Mouse (Mus musculus) heart, embryonic 13.5 days (tissue): ENCODE results near the gene Zbtb7b. TPM values are rescaled to one million over a fixed set of nuclear protein-coding genes. Genes with fewer than 3 reads are reported as not detected.
"Not testable (repeated sequence)": the region's sequence is repeated elsewhere in the genome, so short reads cannot be mapped to it uniquely, and the experiment has no call there.

Experiments
- ATAC-seq: fragments of 200-750 bp; cut with Nextera tagmentation; 2 replicates; pipeline ENCODE4 v1.8.0; 2017; ENCODE audit warnings: moderate TSS enrichment; ENCODE audit not compliant: insufficient number of reproducible peaks, low FRiP score, low TSS enrichment; ENCODE audit errors: extremely low read depth
- H3K27ac ChIP-seq: fragments of 300-500 bp; sonication (generic); replicated peaks from 2 replicates; pipeline ENCODE4 v1.5.1; 2015; ENCODE audit warnings: moderate library complexity, mild to moderate bottlenecking, inconsistent platforms
- H3K27me3 ChIP-seq: fragments of 300-500 bp; sonication (generic); replicated peaks from 2 replicates; pipeline ENCODE4 v1.6.1; 2015; ENCODE audit warnings: mild to moderate bottlenecking, inconsistent platforms
- H3K36me3 ChIP-seq: fragments of 300-500 bp; sonication (generic); 2 replicates; pipeline ENCODE4 v1.6.1; 2015; ENCODE audit warnings: mild to moderate bottlenecking, inconsistent platforms
- H3K4me1 ChIP-seq: fragments of 300-500 bp; sonication (generic); 2 replicates; pipeline ENCODE4 v1.6.1; 2015; ENCODE audit warnings: inconsistent platforms
- H3K4me2 ChIP-seq: fragments of 300-500 bp; sonication (generic); 2 replicates; pipeline ENCODE4 v1.6.1; 2015; ENCODE audit warnings: inconsistent platforms, mild to moderate bottlenecking, moderate library complexity
- H3K4me3 ChIP-seq: fragments of 300-500 bp; sonication (generic); 2 replicates; pipeline ENCODE4 v1.5.1; 2015; ENCODE audit warnings: moderate library complexity, mild to moderate bottlenecking, inconsistent platforms
- H3K9ac ChIP-seq: fragments of 300-500 bp; sonication (generic); 2 replicates; pipeline ENCODE4 v1.6.1; 2015; ENCODE audit warnings: inconsistent platforms, mild to moderate bottlenecking, moderate library complexity
- H3K9me3 ChIP-seq: fragments of 300-500 bp; sonication (generic); 2 replicates; pipeline ENCODE4 v1.6.1; 2016; ENCODE audit warnings: inconsistent platforms
- WGBS: fragments of 180-500 bp; shearing (Covaris S2); methylation state at CpG from one replicate; pipeline ENCODE4 v1.1.7; 2015; ENCODE audit warnings: mixed read lengths; 5-methylcytosine and 5-hydroxymethylcytosine counted together
- polyA plus RNA-seq: library from polyadenylated mRNA; unstranded; fragments of >200 nt; fragmentation: Nextera tagmentation; extraction: Ambion mirVana; gene quantifications from 2 replicates; pipeline ENCODE4 v1.2.1, GENCODE M21; 2015

Gene Zbtb7b
- polyA plus RNA-seq: 1.9 and 2.1 TPM in 2 replicates

- no peaks in the 10 kb centered on the region for H3K9me3 ChIP-seq
- peak within 1 kb of the TSS; percentile 97 for H3K27ac ChIP-seq
- peak within 1 kb of the TSS; percentile 76 for H3K4me3 ChIP-seq
- ATAC-seq: peak; percentile 33
- peak within 1 kb of the TSS; percentile 87 for H3K9ac ChIP-seq
- peaks cover 44% of the 10 kb centered on the region for H3K4me1 ChIP-seq
- H3K4me2 ChIP-seq: peak within 1 kb of the TSS; percentile 97
- H3K36me3 ChIP-seq: peaks cover under 1% of the 10 kb centered on the region; the same call in 1 of the 2 replicates
- under 1% methylated on average over 36 of the region's 42 CpGs for WGBS
- no peaks in the 10 kb centered on the region for H3K27me3 ChIP-seq
These were observed at the start of gene Zbtb7b for GRCm38 (mm10) chr3:89394006-89394893. TSS of gene Zbtb7b (minus strand) at chr3:89394776.

GRCm38 (mm10) chr3:89440691-89441090 is 46.1 kb upstream of the Zbtb7b start:
- WGBS: 85% methylated on average over 2 of the region's 2 CpGs
- ATAC-seq: no peak
- Histone ChIP-seq H3K27ac (no peak overlapping the region), H3K4me2 (no peak overlapping the region), H3K27me3 (no peaks in the 10 kb centered on the region), H3K9me3 (no peaks in the 10 kb centered on the region), H3K4me1 (peaks cover 26% of the 10 kb centered on the region), H3K9ac (no peak overlapping the region), H3K4me3 (no peak overlapping the region), H3K36me3 (peaks cover 59% of the 10 kb centered on the region)

GRCm38 (mm10) chr3:89437269-89437668 is 42.7 kb upstream of the Zbtb7b start:
- peaks cover 57% of the 10 kb centered on the region for H3K36me3 ChIP-seq
- no peaks in the 10 kb centered on the region for H3K27me3 ChIP-seq
- no peaks in the 10 kb centered on the region for H3K9me3 ChIP-seq
- H3K9ac ChIP-seq: peak overlapping the region; percentile 85
- peak overlapping the region; percentile 66 for H3K4me3 ChIP-seq
- H3K4me2 ChIP-seq: peak overlapping the region; percentile 79
- H3K4me1 ChIP-seq: peaks cover 36% of the 10 kb centered on the region
- WGBS: 28% methylated on average over 5 of the region's 5 CpGs
- no peak for ATAC-seq
- peak overlapping the region; percentile 85 for H3K27ac ChIP-seq

- no peaks in the 10 kb centered on the region for H3K9me3 ChIP-seq
- H3K27ac ChIP-seq: peak within 1 kb of the TSS; percentile 85
- H3K36me3 ChIP-seq: peaks cover 54% of the 10 kb centered on the region
- H3K4me1 ChIP-seq: peaks cover 44% of the 10 kb centered on the region
- ATAC-seq: peak; percentile 72
- H3K4me2 ChIP-seq: peak within 1 kb of the TSS; percentile 79
- H3K27me3 ChIP-seq: no peaks in the 10 kb centered on the region
- peak within 1 kb of the TSS; percentile 66 for H3K4me3 ChIP-seq
- WGBS: 4% methylated on average over 16 of the region's 16 CpGs
- peak within 1 kb of the TSS; percentile 85 for H3K9ac ChIP-seq
These were observed 41.9 kb upstream of the Zbtb7b start, which contains the start of gene Pbxip1 for GRCm38 (mm10) chr3:89436176-89437113. TSS of gene Pbxip1 (plus strand) at chr3:89436706.

- no peak for ATAC-seq
- WGBS: 83% methylated on average over 7 of the region's 7 CpGs
These were observed 40.5 kb upstream of the Zbtb7b start for GRCm38 (mm10) chr3:89435041-89435440.

GRCm38 (mm10) chr3:89434532-89434931 is 40.0 kb upstream of the Zbtb7b start:
- Histone ChIP-seq H3K36me3 (peaks cover 35% of the 10 kb centered on the region), H3K9me3 (no peaks in the 10 kb centered on the region), H3K4me3 (no peak overlapping the region), H3K9ac (no peak overlapping the region), H3K4me2 (no peak overlapping the region), H3K27ac (no peak overlapping the region), H3K27me3 (no peaks in the 10 kb centered on the region), H3K4me1 (peaks cover 51% of the 10 kb centered on the region)
- WGBS: 75% methylated on average over 11 of the region's 11 CpGs
- no peak for ATAC-seq

More at GRCm38 (mm10) chr3:89435041-89435440, 40.5 kb upstream of the Zbtb7b start:
- Histone ChIP-seq H3K27ac (no peak overlapping the region), H3K9me3 (no peaks in the 10 kb centered on the region), H3K27me3 (no peaks in the 10 kb centered on the region), H3K4me3 (no peak overlapping the region), H3K4me1 (peaks cover 51% of the 10 kb centered on the region), H3K4me2 (no peak overlapping the region), H3K9ac (no peak overlapping the region), H3K36me3 (peaks cover 40% of the 10 kb centered on the region)

GRCm38 (mm10) chr3:89432606-89433005 is 38.0 kb upstream of the Zbtb7b start:
- Histone ChIP-seq H3K9me3 (no peaks in the 10 kb centered on the region), H3K9ac (no peak overlapping the region), H3K4me2 (no peak overlapping the region), H3K36me3 (peaks cover 47% of the 10 kb centered on the region), H3K4me3 (no peak overlapping the region), H3K4me1 (peaks cover 37% of the 10 kb centered on the region), H3K27ac (no peak overlapping the region), H3K27me3 (no peaks in the 10 kb centered on the region)
- no peak for ATAC-seq
- 92% methylated on average over 8 of the region's 8 CpGs for WGBS

GRCm38 (mm10) chr3:89430171-89431159 is 35.9 kb upstream of the Zbtb7b start, which contains the start of gene Pygo2:
TSS of gene Pygo2 (plus strand) at chr3:89430214.
- peak within 1 kb of the TSS; percentile 84 for H3K27ac ChIP-seq
- ATAC-seq: peak; percentile 98
- peak within 1 kb of the TSS; percentile 91 for H3K9ac ChIP-seq
- H3K36me3 ChIP-seq: peaks cover 68% of the 10 kb centered on the region
- peaks cover 25% of the 10 kb centered on the region for H3K4me1 ChIP-seq
- 2% methylated on average over 66 of the region's 68 CpGs for WGBS
- H3K9me3 ChIP-seq: no peaks in the 10 kb centered on the region
- H3K4me3 ChIP-seq: peak within 1 kb of the TSS; percentile 78
- H3K4me2 ChIP-seq: peak within 1 kb of the TSS; percentile 78
- H3K27me3 ChIP-seq: no peaks in the 10 kb centered on the region

GRCm38 (mm10) chr3:89429021-89429420 is 34.4 kb upstream of the Zbtb7b start:
- 91% methylated on average over 7 of the region's 7 CpGs for WGBS
- Histone ChIP-seq H3K36me3 (peaks cover 70% of the 10 kb centered on the region), H3K4me1 (peaks cover 28% of the 10 kb centered on the region)
- H3K4me2 ChIP-seq, H3K27ac ChIP-seq, H3K9ac ChIP-seq, ATAC-seq, H3K9me3 ChIP-seq, H3K4me3 ChIP-seq, H3K27me3 ChIP-seq: not testable (repeated sequence)

GRCm38 (mm10) chr3:89425876-89426275 is 31.3 kb upstream of the Zbtb7b start:
- no peak overlapping the region for H3K27ac ChIP-seq
- H3K27me3 ChIP-seq: no peaks in the 10 kb centered on the region
- peaks cover 44% of the 10 kb centered on the region for H3K4me1 ChIP-seq
- no peak overlapping the region for H3K4me2 ChIP-seq
- no peaks in the 10 kb centered on the region for H3K9me3 ChIP-seq
- H3K4me3 ChIP-seq: no peak overlapping the region
- WGBS: 79% methylated on average over 4 of the region's 4 CpGs
- H3K36me3 ChIP-seq: peaks cover 58% of the 10 kb centered on the region
- H3K9ac ChIP-seq: no peak overlapping the region
- ATAC-seq: no peak
